Mouse (Mus musculus) stomach, postnatal 0 days (tissue): ENCODE measurements around the gene Gtf2h5. TPM values are rescaled to one million over a fixed set of nuclear protein-coding genes. Genes with fewer than 3 reads are reported as not detected.
A peak's percentile ranks its signal among the peaks of the same experiment; 100 is the strongest.

Source experiments
- ATAC-seq: fragments of 200-750 bp; cut with Nextera tagmentation; 2 replicates; pipeline ENCODE4 v1.8.0; 2017; ENCODE audit not compliant: low FRiP score, low TSS enrichment
- DNase-seq: peaks from one replicate; pipeline ENCODE4 v3.0.0-alpha.2; 2016; ENCODE audit warnings: low spot score
- H3K27ac ChIP-seq: fragments of 300-500 bp; sonication (generic); replicated peaks from 2 replicates; pipeline ENCODE4 v1.5.1; 2014; ENCODE audit warnings: mild to moderate bottlenecking, control low read depth
- H3K27me3 ChIP-seq: fragments of 300-500 bp; sonication (generic); 2 replicates; pipeline ENCODE4 v1.6.1; 2014; ENCODE audit warnings: low read length; ENCODE audit not compliant: control insufficient read depth, insufficient read depth
- H3K36me3 ChIP-seq: fragments of 300-500 bp; sonication (generic); 2 replicates; pipeline ENCODE4 v1.6.1; 2014; ENCODE audit warnings: low read length, mixed read lengths; ENCODE audit not compliant: control insufficient read depth, insufficient read depth
- H3K4me1 ChIP-seq: fragments of 300-500 bp; sonication (generic); replicated peaks from 2 replicates; pipeline ENCODE4 v1.6.1; 2014; ENCODE audit warnings: antibody characterized with exemption; ENCODE audit not compliant: control insufficient read depth, insufficient read depth
- H3K4me2 ChIP-seq: fragments of 300-500 bp; sonication (generic); replicated peaks from 2 replicates; pipeline ENCODE4 v1.6.1; 2014; ENCODE audit warnings: low read depth, mild to moderate bottlenecking, control low read depth, moderate library complexity
- H3K4me3 ChIP-seq: fragments of 300-500 bp; sonication (generic); 2 replicates; pipeline ENCODE4 v1.5.1; 2014; ENCODE audit warnings: low read depth, low read length, control low read depth
- H3K9ac ChIP-seq: fragments of 300-500 bp; sonication (generic); 2 replicates; pipeline ENCODE4 v1.6.1; 2014; ENCODE audit warnings: mild to moderate bottlenecking, low read length, control low read depth, mixed read lengths
- H3K9me3 ChIP-seq: fragments of 300-500 bp; sonication (generic); 2 replicates; pipeline ENCODE4 v1.6.1; 2016; ENCODE audit warnings: low read length; ENCODE audit not compliant: control insufficient read depth
- CTCF ChIP-seq: IDR thresholded peaks from 2 replicates; pipeline ENCODE4 v1.5.1; 2016; ENCODE audit warnings: antibody characterized with exemption, low read depth, mild to moderate bottlenecking, moderate library complexity
- EP300 ChIP-seq: optimal IDR thresholded peaks from 2 replicates; pipeline ENCODE3; 2016; ENCODE audit warnings: antibody characterized with exemption
- whole genome bisulfite sequencing: fragments of 180-500 bp; shearing (Covaris S2); extraction: QIAGEN DNeasy Blood & Tissue Kit; methylation state at CpG from one replicate; pipeline ENCODE4 v1.1.7; 2014; 5-methylcytosine and 5-hydroxymethylcytosine counted together
- polyA plus RNA-seq: library from polyadenylated mRNA; unstranded; fragments of >200 nt; fragmentation: Nextera tagmentation; extraction: Ambion mirVana; gene quantifications from 2 replicates; pipeline ENCODE4 v1.2.1, GENCODE M21; 2015

Gtf2h5 gene
- polyA plus RNA-seq, 1 experiment from 2014 or later, result 141 TPM

- no peak for ATAC-seq
- WGBS, result 26% methylated on average over 5 of the region's 5 CpGs
- Histone ChIP-seq H3K27me3 (no peaks in the 10 kb centered on the region), H3K4me3 (no peak overlapping the region), H3K27ac (no peak overlapping the region), H3K9ac (no peak overlapping the region), H3K9me3 (no peaks in the 10 kb centered on the region), H3K36me3 (peaks cover 4% of the 10 kb centered on the region; the same call in 1 of the 2 replicates), H3K4me2 (no peak overlapping the region), H3K4me1 (no peaks in the 10 kb centered on the region)
- peak; percentile 74 for DNase-seq
- TF ChIP-seq CTCF (peak; percentile 70), EP300 (no peak)
Measured at GRCm38 (mm10) chr17:6054934-6055355, 24.6 kb upstream of the Gtf2h5 start.

- Histone ChIP-seq H3K4me2 (no peak overlapping the region), H3K4me1 (no peaks in the 10 kb centered on the region), H3K9ac (no peak overlapping the region), H3K4me3 (no peak overlapping the region), H3K27ac (no peak overlapping the region), H3K27me3 (no peaks in the 10 kb centered on the region), H3K36me3 (0 out of 2 replicates have a peak, but pooled peaks cover 9% of the 10 kb centered on the region), H3K9me3 (no peaks in the 10 kb centered on the region)
- no peak for TF ChIP-seq EP300
- no peak for TF ChIP-seq CTCF
- ATAC-seq, result no peak
- DNase-seq, result no peak
- 80% methylated on average over 8 of the region's 8 CpGs for WGBS
Measured at GRCm38 (mm10) chr17:6062793-6063192, 16.8 kb upstream of the Gtf2h5 start.

- H3K36me3 ChIP-seq, result peaks cover 11% of the 10 kb centered on the region; the same call in 1 of the 2 replicates
- H3K9me3 ChIP-seq, result no peaks in the 10 kb centered on the region
- no peak overlapping the region for H3K27ac ChIP-seq
- H3K27me3 ChIP-seq, result no peaks in the 10 kb centered on the region
- ATAC-seq, result no peak
- TF ChIP-seq CTCF (no peak), EP300 (no peak)
- no peak overlapping the region for H3K4me2 ChIP-seq
- H3K4me3 ChIP-seq, result no peak overlapping the region
- no peak overlapping the region for H3K9ac ChIP-seq
- 78% methylated on average over 5 of the region's 5 CpGs for WGBS
- H3K4me1 ChIP-seq, result no peaks in the 10 kb centered on the region
- DNase-seq, result no peak
Measured at GRCm38 (mm10) chr17:6063532-6063931, 16.1 kb upstream of the Gtf2h5 start.

GRCm38 (mm10) chr17:6066021-6066420, 13.6 kb upstream of the Gtf2h5 start:
- no peak overlapping the region for H3K4me2 ChIP-seq
- ATAC-seq (no peak), DNase-seq (no peak)
- H3K9me3 ChIP-seq, result no peaks in the 10 kb centered on the region
- H3K27ac ChIP-seq, result no peak overlapping the region
- no peaks in the 10 kb centered on the region for H3K27me3 ChIP-seq
- TF ChIP-seq EP300 (no peak), CTCF (no peak)
- H3K36me3 ChIP-seq, result peaks cover 11% of the 10 kb centered on the region; the same call in 1 of the 2 replicates
- no peaks in the 10 kb centered on the region for H3K4me1 ChIP-seq
- H3K9ac ChIP-seq, result no peak overlapping the region
- 80% methylated on average over 2 of the region's 2 CpGs for WGBS
- H3K4me3 ChIP-seq, result no peak overlapping the region

- 91% methylated on average over 7 of the region's 7 CpGs for WGBS
- TF ChIP-seq CTCF, result no peak
- no peak for TF ChIP-seq EP300
- Histone ChIP-seq H3K4me1 (no peaks in the 10 kb centered on the region), H3K36me3 (peaks cover 11% of the 10 kb centered on the region; the same call in 1 of the 2 replicates), H3K27me3 (no peaks in the 10 kb centered on the region), H3K4me3 (no peak overlapping the region), H3K9ac (no peak overlapping the region), H3K4me2 (no peak overlapping the region), H3K9me3 (no peaks in the 10 kb centered on the region), H3K27ac (no peak overlapping the region)
- DNase-seq (no peak), ATAC-seq (no peak)
Measured at GRCm38 (mm10) chr17:6067613-6068012, 12.0 kb upstream of the Gtf2h5 start.

- Histone ChIP-seq H3K9me3 (no peaks in the 10 kb centered on the region), H3K27me3 (no peaks in the 10 kb centered on the region), H3K4me1 (no peaks in the 10 kb centered on the region), H3K27ac (no peak overlapping the region), H3K4me2 (no peak overlapping the region), H3K4me3 (no peak overlapping the region), H3K36me3 (peaks cover 4% of the 10 kb centered on the region; the same call in 1 of the 2 replicates), H3K9ac (no peak overlapping the region)
- WGBS, result 85% methylated on average over 6 of the region's 6 CpGs
- TF ChIP-seq CTCF (no peak), EP300 (no peak)
- DNase-seq (peak; percentile 23), ATAC-seq (peak; percentile 81)
Measured at GRCm38 (mm10) chr17:6069866-6070265, 9.7 kb upstream of the Gtf2h5 start.
